Mouse (Mus musculus) kidney, adult 2 months (tissue): ENCODE data around the gene Tpsb2.

Experiments used
- CTCF ChIP-seq: fragments of 200-500 bp; conservative IDR thresholded peaks from 2 replicates; pipeline ENCODE4 v1.5.1; 2011; ENCODE audit warnings: low read depth, mild to moderate bottlenecking, control low read depth, low read length, moderate library complexity, mixed read lengths; ENCODE audit not compliant: insufficient read depth, insufficient read length
- POLR2A ChIP-seq: fragments of 200-500 bp; IDR thresholded peaks from one replicate; pipeline ENCODE4 v1.6.1; 2011; ENCODE audit warnings: low read depth, low read length, control low read depth

DNA sequence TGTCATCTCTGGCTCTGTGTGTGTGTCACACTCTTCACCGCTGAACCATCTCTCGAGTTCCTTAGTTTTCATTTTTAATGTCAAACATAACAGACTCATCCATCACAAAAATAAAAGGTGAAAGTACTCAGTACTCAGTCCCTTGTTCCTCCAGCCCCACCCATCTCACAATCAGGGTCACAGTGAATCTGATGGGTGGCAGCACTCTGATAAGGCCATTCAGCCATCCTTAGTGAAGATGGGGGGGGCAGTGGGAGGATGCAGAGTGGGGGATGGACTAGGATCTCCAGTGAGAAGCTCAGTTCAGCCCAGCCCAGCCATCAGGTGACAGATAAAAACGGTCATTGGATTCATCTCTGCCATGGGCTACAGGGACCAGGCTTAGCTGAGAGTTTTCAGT, 2.9 kb downstream of the Tpsb2 start, which contains the start of gene Tpsg1:
- TF ChIP-seq CTCF (no peak), POLR2A (no peak)
